ENCODE assay signal across 8 mouse cellular contexts in the genomic region with DNA sequence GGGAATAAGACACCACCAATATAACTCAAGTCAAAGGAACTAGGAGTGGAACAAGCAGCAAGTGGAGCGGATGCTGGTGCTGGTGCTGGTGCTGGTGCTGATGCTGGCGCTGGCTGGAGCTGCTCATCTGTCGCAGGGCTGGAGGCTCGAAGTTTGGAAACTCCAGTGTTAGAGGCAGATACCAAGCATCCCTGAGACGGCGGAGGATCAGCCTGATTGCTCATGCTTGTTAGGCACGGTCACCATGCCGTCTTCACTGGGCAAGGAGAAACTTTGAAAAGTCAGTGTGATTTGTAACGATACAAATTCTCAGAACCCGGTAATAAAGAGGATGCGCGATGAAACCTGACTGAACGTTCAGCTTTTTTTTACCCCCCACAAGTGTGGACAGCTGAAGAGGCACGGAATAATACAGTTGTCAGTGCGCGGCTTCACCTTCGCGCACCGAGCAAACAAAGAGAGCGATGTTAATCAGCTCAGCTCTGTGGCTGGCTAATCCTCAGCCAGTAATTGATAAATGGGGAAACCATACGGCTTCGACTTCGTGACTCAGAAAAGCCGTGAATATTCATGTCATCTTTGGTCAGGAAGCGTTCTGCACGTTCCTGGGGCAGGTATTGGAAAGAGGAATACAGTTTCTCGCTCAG.
DNase-seq lines count a peak whose midpoint lies in the region; ATAC-seq and TF ChIP-seq lines count a peak whose summit lies in the region.

No protein-coding gene starts in this region.

- H3K27ac ChIP-seq in heart, embryonic 13.5 days (replicated peaks): no peak overlapping the region
- no peak overlapping the region for H3K27ac ChIP-seq in forebrain, embryonic 16.5 days (ENCODE audit: low read length)
- H3K27ac ChIP-seq in liver, postnatal 0 days (ENCODE audit: low read depth): no peak overlapping the region

- WGBS in heart, embryonic 13.5 days: 7% methylated on average over 27 of the region's 27 CpGs
- WGBS in forebrain, embryonic 16.5 days: 2% methylated on average over 27 of the region's 27 CpGs
- WGBS in liver, postnatal 0 days (ENCODE audit: insufficient replicate concordance): 9% methylated on average over 27 of the region's 27 CpGs

- no peak for TF ChIP-seq EP300 in liver, postnatal 0 days (IDR thresholded peaks at IDR 0.05; ENCODE audit: low read depth)

- H3K4me1 ChIP-seq in heart, embryonic 13.5 days: no peaks in the 10 kb centered on the region; the same call in 1 of the 2 replicates
- peaks cover 9% of the 10 kb centered on the region for H3K4me1 ChIP-seq in forebrain, embryonic 16.5 days (replicated peaks; ENCODE audit: control insufficient read depth, insufficient read depth, low read length)
- H3K4me1 ChIP-seq in liver, postnatal 0 days (ENCODE audit: insufficient read depth): no peaks in the 10 kb centered on the region

- H3K9ac ChIP-seq in heart, embryonic 13.5 days: peak overlapping the region; percentile 62
- H3K9ac ChIP-seq in forebrain, embryonic 16.5 days (replicated peaks; ENCODE audit: low read depth, low read length): peak overlapping the region; percentile 55
- H3K9ac ChIP-seq in liver, postnatal 0 days (replicated peaks): no peak overlapping the region

- no peak for DNase-seq in heart, postnatal 4 days
- peak; percentile 72 for DNase-seq in brain, embryonic 14.5 days (ENCODE audit: low read depth)
- DNase-seq in liver, postnatal 0 days: no peak
- peak; percentile 4 for DNase-seq in yolk sac, embryonic 10.5 days (ENCODE audit: low spot score)
- DNase-seq in kidney, postnatal 10 days: no peak
- DNase-seq in lung, postnatal 25 days (ENCODE audit: low spot score): no peak

- H3K27me3 ChIP-seq in heart, embryonic 13.5 days (replicated peaks): peaks cover 33% of the 10 kb centered on the region
- H3K27me3 ChIP-seq in forebrain, embryonic 16.5 days (replicated peaks; ENCODE audit: control insufficient read depth, insufficient read depth, low read length): 0 out of 2 replicates have a peak, but pooled peaks cover 6% of the 10 kb centered on the region
- peaks cover 20% of the 10 kb centered on the region for H3K27me3 ChIP-seq in liver, postnatal 0 days (ENCODE audit: insufficient read depth, low read length)

- TF ChIP-seq POLR2A in brain, embryonic 14.5 days (IDR thresholded peaks at IDR 0.05; ENCODE audit: borderline replicate concordance, extremely low read depth, insufficient read depth, insufficient read length, poor library complexity, severe bottlenecking): no peak

- H3K36me3 ChIP-seq in heart, embryonic 13.5 days: no peaks in the 10 kb centered on the region
- H3K36me3 ChIP-seq in forebrain, embryonic 16.5 days (ENCODE audit: control insufficient read depth, insufficient read depth): no peaks in the 10 kb centered on the region
- no peaks in the 10 kb centered on the region for H3K36me3 ChIP-seq in liver, postnatal 0 days (replicated peaks; ENCODE audit: insufficient read depth, low read length)

- no peak for ATAC-seq in heart, embryonic 13.5 days (ENCODE audit: extremely low read depth, insufficient number of reproducible peaks, low FRiP score, low TSS enrichment)
- ATAC-seq in forebrain, embryonic 16.5 days: peak; percentile 58
- no peak for ATAC-seq in liver, postnatal 0 days

- peak overlapping the region; percentile 52 for H3K4me3 ChIP-seq in heart, embryonic 13.5 days
- peak overlapping the region; percentile 54 for H3K4me3 ChIP-seq in forebrain, embryonic 16.5 days (replicated peaks; ENCODE audit: low read length)
- no peak overlapping the region for H3K4me3 ChIP-seq in liver, postnatal 0 days (ENCODE audit: low read depth, low read length)

- no peak for TF ChIP-seq CTCF in brain, embryonic 14.5 days (IDR thresholded peaks at IDR 0.05; ENCODE audit: borderline replicate concordance, extremely low read depth, insufficient read depth, insufficient read length)
- no peak for TF ChIP-seq CTCF in liver, postnatal 0 days (IDR thresholded peaks at IDR 0.05; ENCODE audit: low read depth)

- H3K4me2 ChIP-seq in heart, embryonic 13.5 days: peak overlapping the region; percentile 85
- H3K4me2 ChIP-seq in forebrain, embryonic 16.5 days (ENCODE audit: low read length): peak overlapping the region; percentile 95
- H3K4me2 ChIP-seq in liver, postnatal 0 days (ENCODE audit: low read depth, low read length): peak overlapping the region; percentile 23

- H3K9me3 ChIP-seq in heart, embryonic 13.5 days: 0 out of 2 replicates have a peak, but pooled peaks cover 4% of the 10 kb centered on the region
- no peaks in the 10 kb centered on the region for H3K9me3 ChIP-seq in forebrain, embryonic 16.5 days (ENCODE audit: control insufficient read depth, low read length)
- H3K9me3 ChIP-seq in liver, postnatal 0 days (ENCODE audit: low read length): no peaks in the 10 kb centered on the region

Comparison
In these comparisons a context has a peak if more than half of its experiments do, and no peak if none do; other contexts are left out.
1. H3K4me2 ChIP-seq: peak in every context shown above with its lines; median percentile 95 in forebrain, embryonic 16.5 days; 85 in heart, embryonic 13.5 days; 23 in liver, postnatal 0 days.
2. DNase-seq: peak in brain, embryonic 14.5 days (single experiment) and yolk sac, embryonic 10.5 days (single experiment); none in heart, postnatal 4 days (single experiment), liver, postnatal 0 days (single experiment), kidney, postnatal 10 days (single experiment) and lung, postnatal 25 days (single experiment).